Mouse (Mus musculus) 3134 (cell line): ENCODE results near the gene Asl.

ENCODE experiments used
- DNase-seq: peaks from one replicate; pipeline ENCODE4 v3.0.0-alpha.2; 2011; ENCODE audit warnings: low spot score; ENCODE audit not compliant: insufficient read length; ENCODE audit errors: extremely low read depth

The Asl gene

DNA sequence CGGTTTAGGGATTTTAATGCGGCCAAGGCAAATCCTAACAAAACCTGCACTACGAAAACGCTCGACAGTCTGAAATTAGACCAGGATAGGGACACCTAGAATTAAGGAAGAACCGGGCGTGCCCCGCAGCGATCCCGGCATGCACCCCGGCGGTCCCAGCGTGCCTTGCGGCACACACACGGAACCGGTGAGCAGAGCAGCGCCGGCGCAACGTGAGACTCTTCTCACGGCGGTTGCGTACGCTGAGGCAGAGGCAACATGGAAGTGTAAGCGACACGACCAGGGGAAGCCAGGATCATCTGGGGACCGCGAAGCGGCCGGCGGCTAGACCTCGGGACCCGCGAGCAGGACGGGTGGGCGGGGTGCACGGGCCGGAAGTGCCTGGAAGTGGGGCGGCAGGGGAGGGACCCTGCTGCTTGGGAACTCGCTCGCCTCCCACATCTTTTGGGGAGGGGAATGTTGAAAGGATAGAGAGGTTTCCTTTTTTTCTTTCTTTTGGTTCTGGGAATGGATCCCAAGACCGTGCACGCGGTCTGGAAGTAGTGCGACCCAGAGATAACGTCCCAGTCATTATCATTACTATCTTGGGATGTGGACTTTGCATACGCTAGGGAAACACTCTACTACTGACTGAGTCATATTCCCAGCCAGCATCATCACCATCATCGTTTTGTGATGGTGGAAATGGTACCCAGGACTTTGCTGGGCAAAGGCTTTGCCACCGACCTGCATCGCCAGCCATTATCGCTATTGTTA, at the start of gene Asl, which contains the start of gene Crcp:
Gene Asl, minus strand, starts transcription at position 106 of the 756 bp plus-strand sequence.
Gene Crcp, plus strand, starts transcription at position 149 of the 756 bp plus-strand sequence.
- DNase-seq = peak; percentile 89

DNA sequence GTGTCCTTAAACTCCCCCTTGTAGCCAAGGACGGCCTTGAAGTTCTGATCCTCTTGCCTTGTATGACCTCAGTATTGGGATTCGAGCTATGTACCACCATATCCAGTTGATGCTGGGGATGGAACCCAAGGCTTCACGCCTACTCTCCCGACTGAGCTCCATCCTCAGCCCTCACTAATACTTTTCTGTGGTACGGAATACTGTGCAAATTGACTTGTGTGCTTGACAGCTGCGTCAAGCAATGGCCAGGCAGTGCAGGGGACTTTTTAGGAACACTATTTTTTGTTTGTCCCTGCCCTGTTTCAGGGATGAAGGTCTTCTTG, 49.7 kb upstream of the Asl start:
- DNase-seq = no peak

DNA sequence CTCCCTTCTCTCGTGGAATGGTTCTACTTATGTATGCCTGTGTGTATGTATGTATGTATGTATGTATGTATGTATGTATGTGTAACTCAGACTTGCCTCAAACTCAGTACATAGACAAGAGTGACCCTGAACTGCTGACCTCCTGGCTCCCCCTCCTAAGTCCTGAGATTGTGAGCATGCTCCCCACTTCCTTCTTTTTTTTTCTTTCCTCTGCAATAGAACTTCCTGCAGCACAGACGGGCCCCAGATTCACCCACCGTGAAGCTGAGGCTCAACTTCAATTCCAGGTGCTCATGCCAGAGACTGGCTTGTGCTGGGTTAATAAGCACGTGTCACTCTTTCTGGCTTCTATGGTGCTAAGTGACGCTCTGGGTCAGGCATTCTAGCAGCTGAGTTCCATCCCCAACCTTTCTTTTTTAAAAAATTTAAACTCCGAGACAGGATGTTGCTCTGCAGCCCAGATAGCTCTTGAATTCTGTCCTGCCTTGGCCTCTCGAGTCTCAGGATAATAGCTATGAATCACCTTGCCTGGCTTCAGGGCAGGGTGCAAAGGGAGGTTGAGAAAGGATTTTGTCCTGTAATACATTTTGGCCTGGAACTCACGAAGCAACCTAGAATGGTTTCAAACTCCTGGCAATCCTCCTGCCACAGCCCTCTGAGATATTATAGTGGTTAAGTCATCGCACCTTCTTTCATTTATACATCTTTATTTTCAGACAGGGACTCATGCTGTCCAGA, 49.2 kb upstream of the Asl start:
- DNase-seq = peak; percentile 25

DNA sequence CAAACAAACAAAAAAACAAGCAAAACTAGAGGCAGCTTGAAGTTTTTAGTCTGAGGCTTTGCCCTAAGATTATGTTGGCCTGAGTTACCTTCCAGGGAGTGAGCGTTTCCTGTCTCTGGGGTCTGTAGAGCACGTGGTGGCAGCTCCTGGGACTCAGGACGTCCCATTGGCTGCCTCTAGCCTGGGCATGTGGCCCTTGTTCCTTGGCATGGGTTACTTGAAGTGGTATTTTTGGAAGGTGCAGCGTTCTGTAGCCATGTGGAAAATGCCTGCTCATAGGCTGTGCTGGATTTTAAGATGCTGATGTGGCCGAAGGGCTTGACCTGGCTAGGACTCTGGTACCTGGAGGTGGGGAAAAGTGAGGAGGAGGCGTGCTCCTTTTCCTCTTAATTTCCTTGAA, 47.3 kb upstream of the Asl start:
- no peak for DNase-seq

DNA sequence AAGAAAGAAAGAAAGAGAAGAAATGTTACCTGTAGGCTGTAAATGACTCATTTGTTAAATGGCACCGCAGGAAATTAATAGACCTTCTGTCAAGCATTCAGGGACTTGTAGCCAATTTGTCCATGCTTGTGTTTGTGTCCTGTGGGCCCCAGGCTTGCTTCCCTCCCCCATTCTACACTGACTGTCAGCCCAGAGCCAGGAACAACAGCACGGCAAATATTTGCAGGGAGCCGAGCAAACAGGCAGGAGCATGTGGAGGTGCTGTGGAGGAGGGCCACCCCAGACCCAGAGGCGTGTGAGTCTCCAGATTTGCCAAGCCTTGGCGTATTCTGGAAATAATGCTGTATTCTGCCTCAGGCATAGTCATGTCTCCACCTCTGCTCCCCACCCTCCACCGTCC, 45.4 kb upstream of the Asl start:
- no peak for DNase-seq

DNA sequence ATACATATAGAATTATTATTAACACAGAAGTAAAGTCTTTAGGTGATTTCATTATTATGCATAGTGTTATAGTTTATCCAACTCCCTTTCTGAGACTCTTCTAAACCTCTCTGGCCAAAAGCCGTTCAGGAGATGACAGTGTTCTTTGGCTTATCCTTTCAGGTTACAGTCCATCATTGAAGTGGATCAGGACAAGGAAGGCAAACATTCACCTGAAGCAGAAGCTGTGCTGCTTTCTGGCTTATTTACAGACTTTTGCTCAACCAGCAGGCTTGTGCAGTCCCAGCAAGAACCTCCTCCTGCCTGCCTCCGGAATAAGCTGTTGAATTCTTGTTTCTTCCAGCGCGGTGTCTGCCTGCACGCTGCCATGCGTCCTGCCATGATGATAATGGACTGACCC, 44.0 kb upstream of the Asl start, which contains the start of gene Tpst1:
Gene Tpst1, plus strand, starts transcription at position 301 of the 400 bp plus-strand sequence.
- DNase-seq = no peak

DNA sequence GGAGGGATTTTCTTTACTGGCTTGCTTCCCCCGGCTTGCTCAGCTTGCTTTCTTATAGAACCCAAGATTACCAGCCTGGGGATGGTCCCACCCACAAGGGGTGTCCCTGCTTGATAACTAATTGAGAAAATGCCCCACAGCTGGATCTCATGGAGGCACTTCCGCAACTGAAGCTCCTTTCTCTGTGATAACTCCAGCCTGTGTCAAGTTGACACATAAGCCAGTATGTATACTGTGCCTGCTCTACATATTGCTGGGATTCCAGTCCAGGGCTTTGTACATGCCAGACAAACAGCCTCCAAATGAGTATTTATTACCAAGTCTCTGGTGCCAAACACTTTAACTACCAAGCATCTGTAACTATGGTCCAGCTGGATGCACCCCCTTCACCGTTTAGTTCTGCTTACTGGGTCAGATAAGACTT, 38.8 kb upstream of the Asl start:
- DNase-seq = no peak

DNA sequence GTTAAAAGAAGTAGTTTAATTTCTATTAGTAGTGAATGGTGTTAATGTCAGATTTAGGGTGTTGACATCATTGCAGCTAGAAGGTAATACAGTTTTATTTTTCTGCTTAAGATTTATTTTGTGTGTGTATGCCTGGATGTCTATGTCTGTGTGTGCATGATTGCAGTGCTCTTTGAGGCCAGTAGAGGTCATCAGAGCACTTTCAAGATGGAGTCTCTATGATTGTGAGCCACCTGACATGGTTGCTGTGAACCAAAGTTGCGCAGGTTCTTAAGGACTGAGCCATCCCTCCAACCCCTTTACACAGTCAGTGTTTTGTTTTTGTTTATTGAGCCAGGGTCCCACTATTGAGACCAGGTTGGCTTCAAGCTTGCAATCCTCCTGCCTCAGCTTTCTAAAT, 36.5 kb upstream of the Asl start:
- DNase-seq = no peak

DNA sequence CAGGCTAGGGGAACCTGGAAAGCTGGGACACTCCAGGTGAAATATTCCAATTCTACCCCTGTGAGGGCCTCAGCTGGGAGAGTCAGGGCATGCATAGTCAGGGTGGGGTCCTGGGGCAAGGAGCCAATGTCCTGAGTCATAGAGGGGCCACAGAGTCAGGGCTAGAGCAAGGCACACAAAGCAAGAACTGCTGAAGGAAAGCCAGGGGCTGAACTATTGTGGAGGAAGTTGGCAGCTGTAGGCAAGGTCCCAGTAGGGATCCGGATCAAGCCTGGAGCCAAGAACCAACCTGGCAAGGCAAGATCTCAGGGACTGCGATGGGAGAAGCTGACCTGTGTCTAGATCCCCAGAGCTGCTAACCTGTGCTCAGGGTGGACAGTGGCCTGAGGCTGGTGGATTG, 34.7 kb upstream of the Asl start:
- no peak for DNase-seq

DNA sequence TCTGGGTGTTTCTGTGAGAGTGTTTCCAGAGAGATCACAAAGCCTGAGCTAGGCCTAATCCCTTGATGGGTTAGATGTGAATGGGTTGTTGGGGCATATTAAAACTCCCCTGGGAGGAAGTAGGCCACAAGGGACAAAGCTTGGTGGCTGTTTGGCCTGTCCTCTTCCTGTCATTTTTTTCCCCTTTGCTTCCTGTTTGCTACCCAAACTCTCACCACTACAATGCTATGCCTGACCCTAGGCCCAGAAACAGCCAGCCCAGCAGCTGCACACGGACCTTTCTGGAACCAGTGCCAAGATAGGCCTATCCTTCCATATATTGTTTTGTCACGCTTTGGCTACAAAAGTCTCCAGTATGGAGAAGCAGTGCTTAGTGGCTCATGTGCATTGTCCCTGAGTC, 33.0 kb upstream of the Asl start:
- no peak for DNase-seq

DNA sequence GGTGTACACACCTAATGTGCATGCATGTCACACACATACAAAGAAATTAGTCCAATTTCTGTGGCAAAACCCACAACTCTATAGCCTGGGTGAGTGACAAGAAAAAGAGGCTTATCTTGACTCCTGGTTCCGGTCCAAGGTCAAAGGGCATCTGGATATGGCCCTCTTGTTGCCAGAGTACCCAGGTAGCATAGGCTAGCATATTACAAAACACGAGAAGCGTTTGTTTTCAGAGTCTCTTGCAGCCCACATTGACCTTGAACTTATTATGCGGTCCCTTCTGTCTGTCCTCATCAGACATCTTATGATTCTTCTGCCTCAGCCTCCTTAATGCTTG, 31.2 kb upstream of the Asl start:
- DNase-seq = no peak

DNA sequence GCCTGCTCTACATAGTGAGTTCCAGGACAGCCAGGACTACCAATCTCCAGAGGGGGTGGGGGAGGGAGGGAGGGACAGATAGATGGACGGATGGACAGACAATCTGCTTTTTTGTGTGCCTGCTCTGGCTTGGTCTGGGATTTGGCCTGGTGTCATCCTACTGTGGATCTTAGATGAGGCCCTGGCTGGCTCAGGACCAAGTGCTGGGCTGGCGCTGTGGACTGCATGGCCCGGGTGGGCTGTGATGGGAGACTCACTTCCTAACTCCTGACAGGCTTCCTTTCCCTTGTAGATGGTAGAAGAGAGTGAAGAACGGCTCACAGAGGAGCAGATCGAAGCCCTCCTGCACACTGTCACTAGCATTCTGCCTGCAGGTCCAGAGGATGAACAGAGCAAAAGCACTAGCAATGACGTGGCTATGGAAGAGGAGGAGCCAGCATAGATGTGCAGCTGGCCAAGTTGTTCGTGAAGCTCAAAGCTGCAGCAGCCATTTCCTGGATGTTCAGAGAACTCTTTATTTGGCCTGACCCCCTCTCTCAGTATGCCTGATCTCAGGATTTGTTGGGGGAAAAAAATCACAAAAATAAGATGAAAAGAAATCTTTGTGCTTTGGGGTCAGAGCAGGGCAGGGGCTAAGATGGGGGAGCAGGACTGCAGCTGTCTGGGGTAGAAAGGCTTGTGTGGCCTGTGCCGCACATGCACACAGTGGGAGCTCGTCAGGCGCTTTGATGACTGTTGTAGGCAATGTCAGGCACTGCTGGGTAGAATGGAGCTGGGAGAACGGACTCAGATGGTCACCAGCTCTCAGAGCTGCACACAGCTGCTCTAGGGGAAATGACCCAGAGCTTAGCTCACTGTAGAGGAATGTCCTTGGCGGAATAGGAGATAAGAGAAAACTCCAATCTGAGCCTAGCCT, 30.6 kb upstream of the Asl start:
- no peak for DNase-seq

DNA sequence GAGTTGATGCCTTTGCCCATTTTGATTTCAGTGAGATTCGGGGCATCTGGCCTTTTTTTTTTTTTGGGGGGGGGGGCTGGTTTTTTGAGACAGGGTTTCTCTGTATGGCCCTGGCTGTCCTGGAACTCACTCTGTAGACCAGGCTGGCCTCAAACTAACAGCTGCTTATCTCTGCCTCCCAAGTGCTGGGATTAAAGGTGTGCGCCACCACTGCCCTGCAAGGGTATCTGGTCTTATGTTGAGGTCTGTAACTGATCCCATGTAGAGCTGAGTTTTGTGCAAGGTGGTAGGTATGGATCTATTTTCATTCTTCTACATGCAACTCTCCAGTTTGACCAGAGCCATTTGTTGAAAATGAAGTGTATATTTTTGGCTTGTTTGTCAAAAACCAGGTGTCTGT, 27.3 kb upstream of the Asl start:
- DNase-seq = no peak

DNA sequence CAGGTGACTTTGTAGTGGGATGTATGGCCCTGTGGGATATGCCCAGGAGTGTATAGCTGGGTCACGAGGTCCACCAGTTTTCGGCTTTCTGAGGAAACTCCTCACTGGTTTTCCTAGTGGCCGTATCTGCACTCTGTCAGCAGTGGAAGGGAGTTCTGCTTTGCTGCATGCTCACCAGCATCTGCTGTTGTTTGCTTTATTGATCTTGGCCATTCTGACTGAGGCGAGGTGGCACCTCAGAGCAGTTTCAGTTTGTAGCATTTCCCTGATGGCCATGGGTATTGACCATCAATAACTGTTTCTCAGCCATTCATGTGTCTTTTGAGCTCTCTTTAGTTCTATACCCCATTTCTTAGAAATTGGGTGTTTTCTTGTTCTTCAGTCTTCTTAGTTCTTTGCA, 26.6 kb upstream of the Asl start:
- no peak for DNase-seq

DNA sequence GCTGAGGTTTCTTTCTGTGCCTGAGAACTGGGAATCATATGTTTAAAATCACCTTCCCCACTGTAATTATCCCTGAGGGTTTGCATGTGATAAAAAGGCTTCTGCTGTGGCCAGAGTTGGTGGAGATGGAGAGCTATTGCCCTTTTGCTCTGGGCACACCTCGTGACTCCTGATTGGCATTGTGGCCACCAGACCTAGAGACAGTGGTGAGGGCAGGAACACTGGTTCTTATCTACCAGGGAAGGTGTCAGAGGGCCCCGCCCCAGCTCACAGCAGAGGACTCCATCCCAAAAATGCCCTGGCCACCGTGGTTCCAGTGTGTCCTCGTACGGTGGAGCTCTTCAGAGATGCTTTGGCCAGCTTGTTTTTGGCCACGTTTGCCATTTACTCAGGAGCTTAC, 23.9 kb upstream of the Asl start:
- no peak for DNase-seq

DNA sequence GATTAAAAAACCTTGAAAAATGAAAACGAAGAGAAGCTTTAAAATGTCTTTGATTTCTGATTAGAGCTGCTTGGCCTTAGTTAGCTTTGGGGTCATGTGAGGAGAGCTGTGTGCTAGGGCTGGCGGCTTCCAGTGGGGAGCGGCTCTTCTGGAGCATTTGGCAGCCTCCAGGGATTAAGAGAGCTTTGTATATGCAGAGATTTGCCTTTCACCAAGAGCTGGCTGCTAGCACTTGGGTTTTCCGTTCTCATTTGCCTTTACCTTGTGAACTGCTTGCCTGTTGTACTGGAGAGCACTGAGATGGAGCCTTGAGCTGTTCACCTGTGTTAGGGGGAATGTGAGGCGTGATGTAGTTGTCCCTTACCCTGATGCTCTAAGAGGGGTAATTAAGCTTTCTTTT, 23.5 kb upstream of the Asl start:
- no peak for DNase-seq

DNA sequence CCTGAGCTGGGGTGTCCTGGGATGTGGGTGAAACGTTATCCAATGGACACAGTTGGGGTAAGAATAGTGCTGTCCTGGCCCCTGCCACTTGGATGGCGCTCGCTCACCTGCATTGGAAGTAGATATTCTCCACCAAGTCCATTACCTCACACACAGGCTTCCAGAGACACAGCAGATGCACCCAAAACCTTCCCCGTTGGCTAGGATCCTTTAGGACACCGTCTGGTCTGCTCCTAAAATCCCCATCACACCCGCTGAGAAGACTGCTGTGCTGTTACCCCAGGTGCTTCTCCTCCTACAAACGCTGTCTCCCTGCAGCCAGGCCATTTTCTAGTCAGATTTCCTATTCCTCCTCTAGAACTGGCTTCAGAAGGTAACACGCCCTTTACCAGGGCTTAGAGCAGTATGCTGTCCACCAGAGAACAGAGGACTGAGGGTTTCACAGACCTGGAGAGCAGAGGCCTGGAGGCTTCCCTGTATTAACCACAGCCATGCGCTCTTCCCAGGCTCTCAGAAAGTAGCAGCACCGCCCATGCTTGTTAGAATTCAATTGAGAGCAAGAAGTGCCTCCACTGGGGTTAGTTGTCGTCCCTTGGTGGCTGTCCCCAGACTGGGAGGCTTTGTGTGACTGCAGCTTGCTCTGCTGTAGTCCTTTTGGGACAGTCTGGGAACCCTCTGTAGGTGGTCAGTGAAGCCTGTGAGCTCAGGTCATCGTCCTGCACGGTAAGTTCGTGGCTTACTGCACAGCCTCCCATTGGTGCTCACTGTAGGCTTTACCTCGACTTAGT, 22.2 kb upstream of the Asl start:
- DNase-seq = no peak

DNA sequence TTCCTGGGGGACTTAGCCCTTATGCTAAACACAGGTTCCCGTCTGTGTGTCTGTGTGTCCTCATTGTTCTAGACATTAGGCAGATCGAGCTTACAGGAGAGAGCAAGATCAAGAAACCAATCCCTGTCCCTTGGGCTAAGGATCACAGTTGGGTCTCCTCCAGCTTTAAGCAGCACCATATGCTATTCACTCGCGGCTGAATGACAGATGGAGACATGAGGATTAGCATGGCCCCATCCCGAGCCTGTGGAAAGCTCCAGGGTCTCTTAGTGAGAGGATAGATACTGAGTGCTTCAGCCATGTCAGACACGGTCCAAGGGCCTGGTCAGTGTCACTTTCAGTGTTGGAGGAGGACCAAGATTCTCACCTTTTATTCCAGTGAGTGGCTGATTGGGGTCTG, 21.4 kb upstream of the Asl start:
- DNase-seq = no peak

DNA sequence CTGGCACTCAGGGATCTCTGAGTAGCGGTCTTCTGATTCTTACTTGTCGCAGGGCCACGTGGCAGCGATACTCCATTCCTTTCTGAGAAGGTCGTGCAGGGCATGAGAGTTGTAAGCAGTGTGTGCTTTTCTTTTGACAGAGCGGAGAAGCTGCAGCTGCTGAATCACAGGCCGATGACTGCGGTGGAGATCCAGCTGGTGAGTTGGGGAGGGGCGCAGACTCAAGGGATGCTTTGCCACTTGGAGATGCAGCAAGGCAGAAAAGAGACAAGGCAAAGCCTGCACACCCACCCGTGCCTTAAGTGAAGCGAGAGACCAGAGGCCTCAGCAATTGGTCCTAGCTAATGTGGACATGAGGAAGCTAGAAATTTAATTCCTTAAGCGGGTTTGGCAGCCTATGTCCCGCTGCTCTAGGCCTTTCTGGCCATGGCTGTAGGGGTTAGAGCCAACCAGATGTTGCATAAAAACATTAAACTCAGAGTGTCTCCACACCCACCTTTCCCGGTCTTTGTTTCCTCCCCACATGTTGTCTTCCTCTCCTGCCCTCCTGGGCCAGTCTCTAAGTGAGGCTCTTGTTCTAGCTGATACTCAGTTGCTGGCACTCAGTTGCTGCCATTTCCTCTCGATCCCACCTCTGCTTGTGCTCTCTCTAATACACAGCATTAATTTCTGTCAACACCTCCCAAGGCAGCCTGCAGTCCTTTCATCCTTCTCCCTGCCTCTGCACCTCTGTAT, 19.9 kb upstream of the Asl start:
- no peak for DNase-seq

DNA sequence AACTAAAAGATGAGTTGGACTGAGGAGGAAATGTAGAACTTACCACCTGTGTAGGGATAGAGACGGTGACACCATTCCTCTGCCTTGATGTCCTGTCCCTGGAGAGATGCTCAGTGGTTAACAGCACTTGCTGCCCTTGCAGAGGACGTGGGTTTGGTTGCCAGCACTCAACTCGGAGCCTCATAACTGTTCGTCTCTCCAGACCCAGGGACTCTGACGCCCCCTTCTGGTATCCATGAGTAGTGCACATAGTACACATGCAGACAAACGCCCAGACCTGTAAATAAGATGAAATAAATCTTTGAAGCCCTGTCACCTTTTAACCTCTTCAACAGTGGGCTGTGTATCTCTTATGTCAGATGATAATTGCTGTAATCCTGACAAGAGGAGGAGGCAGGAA, 18.0 kb upstream of the Asl start:
- DNase-seq = no peak
